Mouse (Mus musculus) kidney, postnatal 14 days (tissue): ENCODE data around the gene Sugt1.

ENCODE experiments used
- DNase-seq: peaks from one replicate; pipeline ENCODE4 v3.0.0; 2022; ENCODE audit warnings: mixed read lengths

The Sugt1 gene

GRCm38 (mm10) chr14:79677891-79678687, 90.6 kb downstream of the Sugt1 start:
- no peak for DNase-seq

DNA sequence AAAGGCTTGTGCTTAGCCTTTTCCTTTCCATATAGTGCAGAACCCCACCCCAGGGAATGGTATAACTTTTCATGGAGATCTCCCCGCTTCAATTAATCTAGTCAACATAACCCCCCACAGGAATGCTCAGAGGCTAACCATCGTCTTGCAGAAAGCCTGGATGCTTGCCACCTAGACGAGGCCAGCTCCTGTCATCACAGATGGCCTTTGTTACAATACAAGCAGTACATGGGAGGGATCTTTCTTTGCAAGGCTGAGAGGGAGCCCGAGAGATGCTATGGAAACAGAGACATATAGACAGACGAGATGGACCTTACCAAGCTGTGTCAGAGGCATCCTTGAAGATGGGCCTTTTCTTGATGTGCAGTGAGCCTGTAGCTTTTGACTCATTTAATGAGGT, 93.2 kb downstream of the Sugt1 start:
- no peak for DNase-seq
